Mouse (Mus musculus) CH12.LX (cell line): ENCODE data around the gene Esrra. TPM values are rescaled to one million over a fixed set of nuclear protein-coding genes. Genes with fewer than 3 reads are reported as not detected.

Experiments used
- DNase-seq: peaks from one replicate; pipeline ENCODE4 v3.0.0-alpha.2; 2013; ENCODE audit errors: extremely low read depth
- H3K27ac ChIP-seq: 2 replicates; pipeline ENCODE4 v1.5.1; 2012; ENCODE audit warnings: low read depth, mild to moderate bottlenecking, control low read depth, moderate library complexity; ENCODE audit not compliant: insufficient read depth
- H3K27me3 ChIP-seq: replicated peaks from 2 replicates; pipeline ENCODE3; 2012; ENCODE audit warnings: inconsistent platforms
- H3K36me3 ChIP-seq, 2 experiments: replicated peaks in 1 of 2; 2 replicates each; pipeline versions ENCODE3 to v1.6.1; 2012; ENCODE audit warnings: inconsistent platforms in 1 of 2, low read length in 1 of 2, mild to moderate bottlenecking in 1 of 2, mixed read lengths in 1 of 2, moderate library complexity in 1 of 2; ENCODE audit not compliant: control insufficient read depth in 1 of 2, insufficient read depth in 1 of 2
- H3K4me1 ChIP-seq, 2 experiments: 2 replicates each; pipeline ENCODE4 v1.6.1; 2012; ENCODE audit warnings: inconsistent platforms in 1 of 2, moderate library complexity in 1 of 2; ENCODE audit not compliant: insufficient read depth in 2 of 2, control insufficient read depth in 1 of 2
- H3K4me2 ChIP-seq: 2 replicates; pipeline ENCODE4 v1.6.1; 2012; ENCODE audit warnings: low read depth, mild to moderate bottlenecking, control low read depth; ENCODE audit not compliant: poor library complexity, insufficient read depth, severe bottlenecking
- H3K4me3 ChIP-seq, 3 experiments: fragments of 150-350 bp in 1 of 3; sonication (generic) in 1 of 3; replicated peaks in 1 of 3; 2 replicates each; pipeline versions ENCODE3 to v1.5.1; 2011 to 2012; ENCODE audit warnings: low read depth in 2 of 3, low read length in 2 of 3, mild to moderate bottlenecking in 2 of 3, moderate library complexity in 2 of 3, control low read depth in 1 of 3, improper control_type of control experiment in 1 of 3, inconsistent platforms in 1 of 3, mixed read lengths in 1 of 3; ENCODE audit not compliant: poor library complexity in 1 of 3
- H3K79me2 ChIP-seq: replicated peaks from 2 replicates; pipeline ENCODE4 v1.6.1; 2012; ENCODE audit warnings: mild to moderate bottlenecking, moderate library complexity; ENCODE audit not compliant: control insufficient read depth, poor library complexity, insufficient read depth, severe bottlenecking; ENCODE audit errors: extremely low read depth
- H3K9ac ChIP-seq: 2 replicates; pipeline ENCODE4 v1.6.1; 2012; ENCODE audit warnings: low read depth, mild to moderate bottlenecking, control low read depth, moderate library complexity; ENCODE audit not compliant: insufficient read depth
- H3K9me3 ChIP-seq: replicated peaks from 2 replicates; pipeline ENCODE3; 2012; ENCODE audit warnings: low read length, inconsistent platforms, mixed read lengths
- CHD1 ChIP-seq: IDR thresholded peaks from 2 replicates; pipeline ENCODE4 v1.6.1; 2012; ENCODE audit warnings: low read depth, low read length, improper control_type of control experiment, inconsistent platforms
- CTCF ChIP-seq, 2 experiments: IDR thresholded peaks in 1 of 2; conservative IDR thresholded peaks in 1 of 2; 2 replicates each; pipeline ENCODE4 v1.5.1; 2011 to 2012; ENCODE audit warnings: low read depth in 2 of 2, low read length in 2 of 2, improper control_type of control experiment in 1 of 2, inconsistent platforms in 1 of 2, mild to moderate bottlenecking in 1 of 2, moderate library complexity in 1 of 2
- E2F4 ChIP-seq: IDR thresholded peaks from 2 replicates; pipeline ENCODE4 v1.6.1; 2011; ENCODE audit warnings: low read depth, low read length, improper control_type of control experiment; ENCODE audit not compliant: insufficient replicate concordance
- ELF1 ChIP-seq: IDR thresholded peaks from 2 replicates; pipeline ENCODE4 v1.6.1; 2014; ENCODE audit warnings: low read depth, mild to moderate bottlenecking, inconsistent platforms, low read length, improper control_type of control experiment
- ETS1 ChIP-seq: conservative IDR thresholded peaks from 2 replicates; pipeline ENCODE4 v1.6.1; 2012; ENCODE audit warnings: low read depth, mild to moderate bottlenecking, inconsistent platforms, low read length, improper control_type of control experiment, moderate library complexity
- GABPA ChIP-seq: IDR thresholded peaks from 2 replicates; pipeline ENCODE4 v1.6.1; 2012; ENCODE audit warnings: low read depth, low read length, improper control_type of control experiment, inconsistent platforms; ENCODE audit not compliant: insufficient replicate concordance
- HCFC1 ChIP-seq: IDR thresholded peaks from 2 replicates; pipeline ENCODE4 v1.6.1; 2012; ENCODE audit warnings: low read depth, mild to moderate bottlenecking, inconsistent platforms, low read length, improper control_type of control experiment
- JUN ChIP-seq: IDR thresholded peaks from 2 replicates; pipeline ENCODE4 v1.6.1; 2011; ENCODE audit warnings: low read depth, mild to moderate bottlenecking, low read length, improper control_type of control experiment, moderate library complexity; ENCODE audit not compliant: insufficient read depth
- JUND ChIP-seq: conservative IDR thresholded peaks from 2 replicates; pipeline ENCODE4 v1.6.1; 2011; ENCODE audit warnings: low read depth, low read length, improper control_type of control experiment
- MAFK ChIP-seq: IDR thresholded peaks from 2 replicates; pipeline ENCODE4 v1.6.1; 2011; ENCODE audit warnings: low read length, improper control_type of control experiment; ENCODE audit not compliant: insufficient replicate concordance
- MAX ChIP-seq: IDR thresholded peaks from 2 replicates; pipeline ENCODE4 v1.6.1; 2011; ENCODE audit warnings: low read length, improper control_type of control experiment
- MXI1 ChIP-seq: IDR thresholded peaks from 2 replicates; pipeline ENCODE4 v1.6.1; 2011; ENCODE audit warnings: mild to moderate bottlenecking, low read depth, low read length, improper control_type of control experiment
- NELFE ChIP-seq: IDR thresholded peaks from 2 replicates; pipeline ENCODE4 v1.6.1; 2011; ENCODE audit warnings: low read depth, low read length, improper control_type of control experiment
- PAX5 ChIP-seq: IDR thresholded peaks from 2 replicates; pipeline ENCODE4 v1.6.1; 2012; ENCODE audit warnings: low read length, inconsistent platforms, mixed read lengths
- POLR2AphosphoS2 ChIP-seq: IDR thresholded peaks from 2 replicates; pipeline ENCODE4 v1.6.1; 2011; ENCODE audit warnings: low read depth, low read length, improper control_type of control experiment
- RAD21 ChIP-seq: IDR thresholded peaks from 2 replicates; pipeline ENCODE4 v1.6.1; 2011; ENCODE audit warnings: low read depth, mild to moderate bottlenecking, low read length, improper control_type of control experiment, moderate library complexity
- RCOR1 ChIP-seq: conservative IDR thresholded peaks from 2 replicates; pipeline ENCODE4 v1.6.1; 2012; ENCODE audit warnings: low read depth, mild to moderate bottlenecking, inconsistent platforms, low read length, improper control_type of control experiment
- SIN3A ChIP-seq: IDR thresholded peaks from 2 replicates; pipeline ENCODE4 v1.6.1; 2012; ENCODE audit warnings: low read length, improper control_type of control experiment, inconsistent platforms
- TCF12 ChIP-seq: IDR thresholded peaks from 2 replicates; pipeline ENCODE4 v1.6.1; 2014; ENCODE audit warnings: low read depth, mild to moderate bottlenecking, inconsistent platforms, low read length, improper control_type of control experiment
- UBTF ChIP-seq: IDR thresholded peaks from 2 replicates; pipeline ENCODE4 v1.6.1; 2012; ENCODE audit warnings: low read depth, mild to moderate bottlenecking, inconsistent platforms, low read length, improper control_type of control experiment, moderate library complexity
- USF2 ChIP-seq: conservative IDR thresholded peaks from 2 replicates; pipeline ENCODE4 v1.6.1; 2011; ENCODE audit warnings: low read depth, low read length, improper control_type of control experiment
- ZC3H11A ChIP-seq: IDR thresholded peaks from 2 replicates; pipeline ENCODE4 v1.6.1; 2012; ENCODE audit warnings: low read depth, mild to moderate bottlenecking, inconsistent platforms, low read length, improper control_type of control experiment
- ZKSCAN1 ChIP-seq: IDR thresholded peaks from 2 replicates; pipeline ENCODE4 v1.6.1; 2012; ENCODE audit warnings: low read depth, inconsistent platforms, low read length, improper control_type of control experiment, borderline replicate concordance
- ZNF384 ChIP-seq: IDR thresholded peaks from 2 replicates; pipeline ENCODE4 v1.6.1; 2012; ENCODE audit warnings: low read depth, low read length, improper control_type of control experiment, inconsistent platforms
- dilution Hi-C: fragments of 300-500 bp; cut with MboI; formaldehyde crosslinking; loops from 2 replicates; pipeline ENCODE4 v1.14.3; 2020; ENCODE audit warnings: low sequenced_read_pairs; ENCODE audit not compliant: extremely low pct_unique_long_range_greater_than_20kb, extremely low pct_ligation_motif_present
- in situ Hi-C: fragments of 300-500 bp; cut with MboI; formaldehyde crosslinking; loops from 3 replicates; pipeline ENCODE4 v1.14.3; 2019; ENCODE audit warnings: low sequenced_read_pairs, low pct_ligation_motif_present, low pct_unique_long_range_greater_than_20kb, mixed read lengths
- polyA plus RNA-seq: library from polyadenylated mRNA; unstranded; fragments of >175 nt; gene quantifications from 2 replicates; pipeline ENCODE4 v1.2.1, GENCODE M21; 2012; ENCODE audit warnings: low read depth; ENCODE audit not compliant: insufficient read length
- total RNA-seq, 2 experiments: library from RNA; depleted of rRNA; stranded (reverse); fragments of 300-350 nt in 1 of 2; fragments of >200 nt in 1 of 2; gene quantifications; 2 replicates each; pipeline ENCODE4 v1.2.3; 2012 to 2014

Esrra gene
- total and polyA plus RNA-seq, 3 experiments, result 13.6 to 28.7 (median 15.6) TPM

- no peaks in the 10 kb centered on the region for H3K9me3 ChIP-seq
- in situ Hi-C loops (no loop called here), dilution Hi-C loops (no loop called here)
- H3K27me3 ChIP-seq, result peaks cover 3% of the 10 kb centered on the region
- no peak overlapping the region for H3K27ac ChIP-seq
- peak overlapping the region; percentile 21 for H3K4me2 ChIP-seq
- peaks cover 9 to 26% of the 10 kb centered on the region in 2 experiments for H3K36me3 ChIP-seq
- peak overlapping the region; percentile 69; the same call in 1 of the 2 replicates for H3K9ac ChIP-seq
- H3K4me1 ChIP-seq, result peaks cover 9 to 49% of the 10 kb centered on the region in 2 experiments
- TF ChIP-seq ZNF384 (no peak), NELFE (no peak), ETS1 (no peak), USF2 (no peak), PAX5 (no peak), POLR2AphosphoS2 (no peak), UBTF (no peak), CTCF (conservative IDR thresholded peaks at IDR 0.05 in 1 of 2, IDR thresholded peaks at IDR 0.05 in 1 of 2; ENCODE audit: low read depth in 2 of 2, low read length in 2 of 2) (no peak), GABPA (no peak)
- peak overlapping the region; percentile 39 to 80 (median 70) for H3K4me3 ChIP-seq
- no peak for DNase-seq
- H3K79me2 ChIP-seq, result no peaks in the 10 kb centered on the region
Measured at GRCm38 (mm10) chr19:6969291-6969664, 47.7 kb upstream of the Esrra start.

DNA sequence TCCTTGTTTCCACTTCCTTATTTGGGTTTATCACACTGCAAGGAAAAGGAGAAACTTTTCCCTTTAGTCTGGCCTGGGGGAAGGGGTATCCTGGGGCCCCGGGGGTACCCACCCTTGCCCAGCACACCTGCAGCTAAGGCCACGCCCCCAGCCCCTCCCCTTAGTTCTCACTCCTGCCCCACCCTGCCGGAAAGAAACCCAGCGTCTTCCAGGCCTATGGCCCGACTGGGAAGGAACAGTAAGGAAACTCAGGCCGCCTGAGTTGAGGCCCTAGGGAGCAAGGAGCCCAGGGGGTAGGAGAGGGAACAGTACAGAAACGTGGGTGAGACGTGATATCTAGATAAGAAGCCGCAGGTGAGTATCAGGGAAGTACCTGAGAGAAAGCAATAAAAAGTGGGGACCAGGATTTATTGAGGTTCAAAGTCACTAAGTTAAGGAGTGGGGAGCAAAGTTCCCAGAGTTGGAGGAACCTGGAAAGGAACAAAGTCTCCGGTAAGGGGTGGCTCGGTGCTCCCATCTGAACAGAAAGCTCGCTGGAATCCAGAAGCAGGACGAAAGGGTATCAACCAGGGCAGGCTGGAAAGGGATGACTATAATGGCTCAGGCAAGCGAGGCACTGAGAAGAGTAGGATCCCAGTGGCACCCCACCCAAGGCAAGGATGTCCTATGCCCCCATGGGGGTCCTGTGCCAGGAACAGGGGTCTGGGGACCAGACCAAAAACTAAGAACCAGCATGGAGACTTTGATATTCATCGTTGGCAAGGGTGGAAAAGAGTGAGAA is 47.1 kb upstream of the Esrra start:
- Histone ChIP-seq H3K27me3 (peaks cover 3% of the 10 kb centered on the region), H3K9ac (no peak overlapping the region; the same call in 1 of the 2 replicates), H3K79me2 (no peaks in the 10 kb centered on the region), H3K4me2 (peak overlapping the region; percentile 21), H3K27ac (no peak overlapping the region), H3K9me3 (no peaks in the 10 kb centered on the region), H3K4me3 (peak overlapping the region in 2 of 3 experiments; percentile 39 to 70), H3K36me3 (peaks cover 15 to 32% of the 10 kb centered on the region in 2 experiments), H3K4me1 (peaks cover 9 to 44% of the 10 kb centered on the region in 2 experiments)
- dilution Hi-C loops (no loop called here), in situ Hi-C loops (no loop called here)
- TF ChIP-seq MAX (0 out of 2 replicates have a peak, but pooled peaks have one; percentile 20), ELF1 (0 out of 2 replicates have a peak, but pooled peaks have one; percentile 3), MAFK (no peak), JUND (no peak), UBTF (no peak)
- DNase-seq, result no peak

- dilution Hi-C loops, result no loop called here
- no peaks in the 10 kb centered on the region for H3K27me3 ChIP-seq
- no peak overlapping the region for H3K9ac ChIP-seq
- H3K79me2 ChIP-seq, result no peaks in the 10 kb centered on the region
- H3K27ac ChIP-seq, result no peak overlapping the region
- no peaks in the 10 kb centered on the region for H3K9me3 ChIP-seq
- peaks cover 12 to 23% of the 10 kb centered on the region in 2 experiments for H3K4me1 ChIP-seq
- in situ Hi-C loops, result no loop called here
- H3K4me3 ChIP-seq, result no peak overlapping the region
- DNase-seq, result no peak
- H3K36me3 ChIP-seq, result peaks cover 43 to 92% of the 10 kb centered on the region in 2 experiments
- no peak overlapping the region for H3K4me2 ChIP-seq
- TF ChIP-seq USF2 (no peak), RCOR1 (no peak), CHD1 (no peak), MAFK (no peak), TCF12 (no peak), SIN3A (no peak), RAD21 (no peak), PAX5 (no peak), HCFC1 (no peak), JUN (no peak), ZKSCAN1 (no peak), NELFE (no peak), MXI1 (no peak), ZC3H11A (no peak), POLR2AphosphoS2 (no peak), E2F4 (no peak), UBTF (no peak)
Measured at GRCm38 (mm10) chr19:6956461-6956860, 34.8 kb upstream of the Esrra start.
